Mouse (Mus musculus) E14TG2a.4 (cell line): ENCODE data around the gene Spns3.

Experiments
- H3K27me3 ChIP-seq: 2 replicates; pipeline ENCODE4 v1.6.1; 2014; ENCODE audit warnings: low read length, control low read depth; ENCODE audit not compliant: insufficient read depth
- H3K36me3 ChIP-seq: 2 replicates; pipeline ENCODE4 v1.6.1; 2014; ENCODE audit warnings: low read length, control low read depth; ENCODE audit not compliant: insufficient read depth
- H3K4me1 ChIP-seq: replicated peaks from 2 replicates; pipeline ENCODE4 v1.6.1; 2014; ENCODE audit warnings: low read depth, low read length, control low read depth
- H3K4me3 ChIP-seq: replicated peaks from 2 replicates; pipeline ENCODE4 v1.5.1; 2014; ENCODE audit warnings: mild to moderate bottlenecking, low read length
- H3K9me3 ChIP-seq: 2 replicates; pipeline ENCODE4 v1.6.1; 2014; ENCODE audit warnings: low read length, control low read depth
- CTCF ChIP-seq: conservative IDR thresholded peaks from 2 replicates; pipeline ENCODE4 v1.5.1; 2014; ENCODE audit warnings: low read length
- NANOG ChIP-seq: IDR thresholded peaks from 2 replicates; pipeline ENCODE4 v1.6.1; 2014; ENCODE audit warnings: borderline replicate concordance, low read length, mixed read lengths
- POU5F1 ChIP-seq: IDR thresholded peaks from 2 replicates; pipeline ENCODE4 v1.6.1; 2014; ENCODE audit warnings: low read length, borderline replicate concordance

Gene Spns3

DNA sequence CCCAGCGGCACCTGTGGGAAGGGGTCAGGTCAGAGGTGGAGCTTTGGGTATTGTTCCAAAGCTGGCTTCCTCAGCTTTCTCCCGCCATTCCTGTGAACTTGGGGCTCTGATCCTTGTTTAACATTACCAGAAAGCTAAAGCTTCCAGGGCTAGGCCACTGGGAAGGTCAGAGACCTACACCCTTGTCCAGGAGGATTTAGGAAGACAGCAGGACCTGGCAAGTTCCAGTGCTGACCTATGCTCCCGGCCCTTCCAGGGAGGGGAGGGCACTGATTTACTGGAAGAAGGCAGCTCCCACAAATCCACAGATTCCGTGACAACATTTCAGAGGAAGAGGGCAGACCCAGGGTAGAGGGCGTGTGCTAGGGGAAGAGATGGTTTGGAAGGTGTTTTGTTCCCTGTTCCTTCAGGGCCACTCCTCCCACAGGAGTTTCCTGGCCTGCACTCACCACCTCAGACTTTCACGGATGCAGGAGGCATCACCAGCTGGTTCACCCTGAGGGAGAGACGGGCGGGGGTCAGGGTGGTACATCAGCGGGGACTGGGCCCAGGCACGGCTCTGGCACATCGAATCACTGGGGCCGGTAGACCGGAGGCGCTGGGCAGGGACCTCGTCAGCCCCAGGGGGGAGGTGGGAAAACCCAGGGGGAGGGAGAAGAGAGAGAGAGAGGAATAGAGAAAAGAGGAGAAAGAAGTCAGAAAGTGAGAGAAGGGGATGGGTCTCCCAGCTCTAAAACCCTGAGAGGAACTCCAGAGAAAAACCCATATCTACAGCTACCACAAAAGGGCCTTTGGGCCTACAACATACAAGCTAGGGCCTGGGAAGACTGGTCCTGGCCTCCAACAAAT lies 97.0 kb downstream of the Spns3 start:
- TF ChIP-seq NANOG (no peak), CTCF (no peak), POU5F1 (no peak)
- H3K27me3 ChIP-seq: 0 out of 2 replicates have a peak, but pooled peaks cover 3% of the 10 kb centered on the region
- peaks cover 91% of the 10 kb centered on the region for H3K4me1 ChIP-seq
- H3K36me3 ChIP-seq: peaks cover 49% of the 10 kb centered on the region
- 0 out of 2 replicates have a peak overlapping the region, but pooled peaks have one; percentile 21 for H3K4me3 ChIP-seq
- H3K9me3 ChIP-seq: no peaks in the 10 kb centered on the region

DNA sequence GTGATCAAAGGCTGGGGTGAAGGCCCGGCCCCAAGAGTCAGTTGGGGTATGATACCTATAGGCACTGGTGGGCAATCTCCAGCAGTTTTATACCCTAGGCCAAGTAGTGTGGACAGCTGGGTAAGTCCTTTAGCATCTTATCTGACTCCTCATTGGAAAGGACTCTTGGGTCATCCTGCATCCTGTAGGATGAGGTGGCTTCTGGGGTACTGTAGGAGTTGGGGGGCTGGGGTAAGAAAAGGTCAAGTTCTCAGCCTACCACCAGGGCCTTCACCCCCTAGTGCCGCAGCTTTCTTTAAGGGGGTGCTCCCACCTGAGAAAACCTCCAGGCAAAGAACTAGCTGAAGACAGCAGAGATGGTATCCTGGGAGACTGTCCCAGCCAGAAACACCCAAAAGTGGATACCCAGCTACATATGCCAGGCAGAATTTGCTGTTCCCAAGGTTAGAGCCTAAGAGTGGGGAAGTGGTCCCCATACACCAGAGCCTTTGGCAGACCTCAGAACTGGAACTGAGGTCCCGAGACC lies 98.1 kb downstream of the Spns3 start:
- TF ChIP-seq POU5F1 (no peak), NANOG (no peak), CTCF (no peak)
- Histone ChIP-seq H3K9me3 (no peaks in the 10 kb centered on the region), H3K36me3 (peaks cover 60% of the 10 kb centered on the region), H3K27me3 (0 out of 2 replicates have a peak, but pooled peaks cover under 1% of the 10 kb centered on the region), H3K4me1 (peaks cover 96% of the 10 kb centered on the region), H3K4me3 (0 out of 2 replicates have a peak overlapping the region, but pooled peaks have one; percentile 21)

DNA sequence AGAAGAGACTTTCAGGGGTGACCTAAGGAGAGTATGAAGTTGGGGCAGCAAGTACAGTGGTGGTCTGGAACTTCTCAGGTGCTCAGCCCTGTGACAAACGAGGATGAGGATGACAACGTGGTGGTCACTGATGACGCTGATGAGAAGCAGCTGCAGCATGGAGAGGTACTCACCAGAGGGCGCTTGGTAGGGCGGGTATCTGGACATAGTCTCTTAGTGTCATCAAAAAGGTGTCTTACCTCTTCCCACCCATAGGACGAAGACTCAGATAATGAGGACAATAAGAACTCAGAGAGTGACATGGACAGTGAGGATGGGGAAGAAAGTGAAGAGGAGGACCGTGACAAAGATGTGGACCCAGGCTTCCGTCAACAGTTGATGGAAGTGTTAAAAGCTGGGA lies 102.8 kb downstream of the Spns3 start:
- peaks cover 99% of the 10 kb centered on the region for H3K4me1 ChIP-seq
- peaks cover 100% of the 10 kb centered on the region for H3K36me3 ChIP-seq
- H3K9me3 ChIP-seq: no peaks in the 10 kb centered on the region
- TF ChIP-seq POU5F1 (no peak), CTCF (peak; percentile 18; the same call in 1 of the 2 replicates)
- H3K4me3 ChIP-seq: no peak overlapping the region
- H3K27me3 ChIP-seq: no peaks in the 10 kb centered on the region

DNA sequence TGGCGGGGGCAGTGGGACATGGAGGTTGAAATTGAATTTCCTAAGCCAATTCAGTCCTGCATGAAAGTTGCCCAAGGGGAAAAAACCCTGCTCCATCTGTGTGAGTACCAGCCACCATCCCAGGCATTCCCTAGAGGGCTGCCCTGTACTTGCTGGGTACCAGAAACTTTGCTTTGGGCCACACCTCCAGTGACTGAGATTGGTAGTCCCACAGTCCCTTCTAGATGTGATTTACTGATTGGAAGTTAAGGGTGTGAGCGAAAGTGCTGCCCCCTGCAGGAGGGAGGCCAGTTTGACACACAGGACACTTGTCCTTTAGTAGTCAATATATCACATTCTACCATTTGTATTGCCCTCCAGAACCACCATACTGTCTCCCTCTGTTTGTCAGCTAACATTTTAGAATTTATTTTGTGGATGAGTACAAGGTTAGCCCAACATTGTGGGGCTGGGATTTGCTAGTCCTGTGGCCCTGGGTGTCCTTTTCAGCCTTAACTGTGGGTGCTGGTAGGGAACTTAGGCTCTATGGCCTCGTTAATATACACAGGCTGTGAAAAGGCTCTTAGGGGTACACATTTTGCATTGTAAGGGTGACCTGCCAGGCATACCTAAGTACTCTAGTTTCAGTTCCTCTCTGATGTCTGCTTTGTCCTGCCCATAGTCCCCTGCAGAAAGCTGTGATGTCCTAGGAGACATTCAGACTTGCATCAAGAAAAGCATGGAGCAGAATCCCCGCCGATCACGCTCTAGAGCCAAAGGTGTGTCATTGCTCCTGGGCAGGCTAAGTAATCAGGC lies 103.8 kb downstream of the Spns3 start:
- Histone ChIP-seq H3K27me3 (no peaks in the 10 kb centered on the region), H3K4me3 (no peak overlapping the region), H3K4me1 (peaks cover 95% of the 10 kb centered on the region), H3K36me3 (peaks cover 99% of the 10 kb centered on the region), H3K9me3 (no peaks in the 10 kb centered on the region)
- TF ChIP-seq NANOG (no peak), CTCF (peak; percentile 77)
